Mouse (Mus musculus): ENCODE measurements around the gene Itga6. TPM values are rescaled to one million over a fixed set of nuclear protein-coding genes. Genes with fewer than 3 reads are reported as not detected.
"Not testable (repeated sequence)": the region's sequence is repeated elsewhere in the genome, so short reads cannot be mapped to it uniquely, and the experiment has no call there.

The Itga6 gene
- polyA plus RNA-seq, 1 experiment from 2014 or later: 22.3 TPM

DNA sequence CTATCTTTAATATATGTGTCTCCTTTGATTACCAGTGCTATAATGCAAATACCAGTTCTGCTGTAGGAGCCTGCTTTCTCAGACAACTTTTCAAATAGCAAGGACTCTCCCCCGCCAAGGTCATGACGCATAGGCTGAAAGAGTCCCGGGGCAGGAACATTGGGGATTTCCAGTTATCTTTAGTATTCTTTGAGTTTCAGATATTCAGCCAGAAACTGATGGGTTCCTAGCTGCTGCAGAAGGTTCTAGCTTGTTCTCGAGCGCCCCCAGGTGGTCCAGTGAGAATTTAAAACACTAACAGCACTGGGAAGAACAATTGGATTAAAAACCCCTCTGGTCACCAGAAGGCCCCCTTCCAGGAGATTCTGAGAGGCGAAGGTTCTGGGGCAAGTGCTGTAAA, 92.4 kb downstream of the Itga6 start:
- Histone ChIP-seq H3K9me3 (ENCODE audit: control insufficient read depth, low read length) (no peaks in the 10 kb centered on the region), H3K27ac (ENCODE audit: low read depth, low read length) (no peak overlapping the region), H3K4me3 (ENCODE audit: low read depth, low read length) (no peak overlapping the region), H3K9ac (ENCODE audit: low read depth, low read length) (no peak overlapping the region), H3K4me2 (no peak overlapping the region), H3K27me3 (replicated peaks; ENCODE audit: control insufficient read depth, insufficient read depth, low read length) (no peaks in the 10 kb centered on the region), H3K4me1 (replicated peaks; ENCODE audit: control insufficient read depth, insufficient read depth, low read length) (no peaks in the 10 kb centered on the region), H3K36me3 (ENCODE audit: control insufficient read depth, insufficient read depth, low read length) (no peaks in the 10 kb centered on the region)
- DNase-seq (ENCODE audit: low spot score) (peak; percentile 59), ATAC-seq (replicated peaks; ENCODE audit: low FRiP score) (no peak)
- WGBS: 32% methylated on average over 6 of the region's 6 CpGs

DNA sequence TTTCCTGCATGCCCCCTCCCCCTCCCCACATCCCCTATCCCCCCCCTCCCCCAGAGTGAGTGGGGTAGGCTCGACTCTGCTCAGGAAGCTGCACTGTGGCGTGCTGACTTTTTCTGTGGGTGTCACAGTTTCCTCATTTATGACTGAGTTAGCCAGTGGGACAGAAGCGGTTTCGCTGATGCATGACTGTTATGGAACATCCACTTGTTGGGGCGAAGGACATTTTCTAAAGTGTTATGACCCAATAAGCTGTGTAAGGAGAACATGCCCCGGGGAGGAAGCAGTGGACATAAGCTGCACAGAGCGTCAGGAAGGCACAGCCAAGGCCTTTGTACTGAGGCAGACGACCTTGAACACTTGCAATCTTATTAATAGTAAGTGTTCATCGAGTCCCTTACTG, 97.9 kb downstream of the Itga6 start:
- Histone ChIP-seq H3K27ac (ENCODE audit: low read depth, low read length) (no peak overlapping the region), H3K4me3 (ENCODE audit: low read depth, low read length) (no peak overlapping the region), H3K9me3 (ENCODE audit: control insufficient read depth, low read length) (no peaks in the 10 kb centered on the region), H3K27me3 (replicated peaks; ENCODE audit: control insufficient read depth, insufficient read depth, low read length) (no peaks in the 10 kb centered on the region), H3K4me1 (replicated peaks; ENCODE audit: control insufficient read depth, insufficient read depth, low read length) (no peaks in the 10 kb centered on the region), H3K4me2 (no peak overlapping the region), H3K36me3 (ENCODE audit: control insufficient read depth, insufficient read depth, low read length) (peaks cover 4% of the 10 kb centered on the region; the same call in 1 of the 2 replicates), H3K9ac (ENCODE audit: low read depth, low read length) (no peak overlapping the region)
- DNase-seq (ENCODE audit: low spot score) (no peak), ATAC-seq (replicated peaks; ENCODE audit: low FRiP score) (no peak)
- 76% methylated on average over 9 of the region's 9 CpGs for WGBS

DNA sequence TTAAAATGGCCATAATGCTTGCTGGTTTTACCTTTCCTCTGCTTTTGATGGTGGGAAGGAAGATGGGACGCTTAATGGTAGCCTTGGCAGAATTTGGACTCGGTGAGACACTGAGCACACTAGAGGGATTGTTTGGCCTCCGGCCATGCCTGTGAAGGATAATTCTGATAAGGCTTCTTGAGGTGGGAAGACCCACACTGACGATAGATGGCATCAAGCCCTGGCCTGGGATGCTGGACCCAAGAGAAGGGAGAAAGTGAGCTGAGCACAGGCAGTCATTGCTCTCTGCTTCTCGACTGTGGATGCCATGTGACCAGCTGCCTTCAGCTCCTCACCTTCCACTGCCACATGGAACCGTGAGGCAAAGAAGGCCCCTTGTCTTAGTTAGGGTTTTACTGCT, 99.5 kb downstream of the Itga6 start:
- DNase-seq (ENCODE audit: low spot score) (no peak), ATAC-seq (replicated peaks; ENCODE audit: low FRiP score) (no peak)
- Histone ChIP-seq H3K4me2 (no peak overlapping the region), H3K9ac (ENCODE audit: low read depth, low read length) (no peak overlapping the region), H3K9me3 (ENCODE audit: control insufficient read depth, low read length) (no peaks in the 10 kb centered on the region), H3K36me3 (ENCODE audit: control insufficient read depth, insufficient read depth, low read length) (peaks cover 4% of the 10 kb centered on the region; the same call in 1 of the 2 replicates), H3K4me1 (replicated peaks; ENCODE audit: control insufficient read depth, insufficient read depth, low read length) (no peaks in the 10 kb centered on the region), H3K4me3 (ENCODE audit: low read depth, low read length) (no peak overlapping the region), H3K27me3 (replicated peaks; ENCODE audit: control insufficient read depth, insufficient read depth, low read length) (no peaks in the 10 kb centered on the region), H3K27ac (ENCODE audit: low read depth, low read length) (no peak overlapping the region)
- 83% methylated on average over 6 of the region's 6 CpGs for WGBS

DNA sequence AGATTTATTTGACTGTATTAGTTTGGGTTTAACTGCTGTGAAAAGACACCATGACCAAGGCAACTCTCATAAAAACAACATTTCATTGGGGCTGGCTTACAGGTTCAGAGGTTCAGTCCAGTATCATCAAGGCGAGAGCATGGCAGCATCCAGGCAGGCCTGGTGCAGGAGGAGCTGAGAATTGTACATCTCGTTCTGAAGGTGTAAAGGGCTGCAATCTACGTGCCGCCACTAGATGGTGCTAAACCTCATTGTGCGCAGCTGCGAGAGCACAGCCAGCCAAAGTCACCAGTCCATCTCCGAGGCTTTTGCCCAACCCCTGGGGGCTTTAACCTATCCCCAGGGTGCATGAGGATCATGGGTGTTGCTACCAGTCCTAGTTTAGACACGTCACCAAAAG, 106.7 kb downstream of the Itga6 start:
- H3K4me1 ChIP-seq (replicated peaks; ENCODE audit: control insufficient read depth, insufficient read depth, low read length); ATAC-seq (replicated peaks; ENCODE audit: low FRiP score); H3K36me3 ChIP-seq (ENCODE audit: control insufficient read depth, insufficient read depth, low read length); H3K27me3 ChIP-seq (replicated peaks; ENCODE audit: control insufficient read depth, insufficient read depth, low read length); DNase-seq (ENCODE audit: low spot score); H3K9ac ChIP-seq (ENCODE audit: low read depth, low read length); H3K4me3 ChIP-seq (ENCODE audit: low read depth, low read length); H3K27ac ChIP-seq (ENCODE audit: low read depth, low read length); H3K4me2 ChIP-seq; H3K9me3 ChIP-seq (ENCODE audit: control insufficient read depth, low read length): not testable (repeated sequence)
- 6% methylated on average over 4 of the region's 8 CpGs for WGBS

DNA sequence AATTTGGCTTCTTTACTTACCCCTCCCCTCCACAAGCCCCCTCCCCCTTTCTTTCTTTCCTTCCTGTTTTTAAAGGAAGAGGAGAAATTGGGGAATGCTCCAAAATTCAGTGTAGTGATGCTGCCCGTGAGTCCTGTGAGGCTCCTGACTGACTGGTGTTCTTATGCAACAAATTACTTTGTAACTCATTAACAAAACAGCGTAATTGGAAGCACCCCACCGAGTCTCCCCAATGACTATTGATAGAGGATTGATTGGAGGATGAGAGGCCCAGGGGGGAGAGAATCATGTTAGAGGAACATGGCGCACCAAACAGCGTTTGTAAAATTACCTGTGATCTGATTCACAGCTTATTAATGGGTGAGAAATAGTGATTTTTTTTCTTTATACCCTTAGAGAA, 109.7 kb downstream of the Itga6 start:
- no peak for DNase-seq (ENCODE audit: low spot score)
- H3K9me3 ChIP-seq (ENCODE audit: control insufficient read depth, low read length): no peaks in the 10 kb centered on the region
- no peak for ATAC-seq (replicated peaks; ENCODE audit: low FRiP score)
- WGBS: 77% methylated on average over 5 of the region's 5 CpGs
- H3K9ac ChIP-seq (ENCODE audit: low read depth, low read length): no peak overlapping the region
- H3K27me3 ChIP-seq (replicated peaks; ENCODE audit: control insufficient read depth, insufficient read depth, low read length): no peaks in the 10 kb centered on the region
- H3K36me3 ChIP-seq (ENCODE audit: control insufficient read depth, insufficient read depth, low read length): no peaks in the 10 kb centered on the region
- H3K27ac ChIP-seq (ENCODE audit: low read depth, low read length): no peak overlapping the region
- H3K4me1 ChIP-seq (replicated peaks; ENCODE audit: control insufficient read depth, insufficient read depth, low read length): no peaks in the 10 kb centered on the region
- no peak overlapping the region for H3K4me2 ChIP-seq
- no peak overlapping the region for H3K4me3 ChIP-seq (ENCODE audit: low read depth, low read length)

DNA sequence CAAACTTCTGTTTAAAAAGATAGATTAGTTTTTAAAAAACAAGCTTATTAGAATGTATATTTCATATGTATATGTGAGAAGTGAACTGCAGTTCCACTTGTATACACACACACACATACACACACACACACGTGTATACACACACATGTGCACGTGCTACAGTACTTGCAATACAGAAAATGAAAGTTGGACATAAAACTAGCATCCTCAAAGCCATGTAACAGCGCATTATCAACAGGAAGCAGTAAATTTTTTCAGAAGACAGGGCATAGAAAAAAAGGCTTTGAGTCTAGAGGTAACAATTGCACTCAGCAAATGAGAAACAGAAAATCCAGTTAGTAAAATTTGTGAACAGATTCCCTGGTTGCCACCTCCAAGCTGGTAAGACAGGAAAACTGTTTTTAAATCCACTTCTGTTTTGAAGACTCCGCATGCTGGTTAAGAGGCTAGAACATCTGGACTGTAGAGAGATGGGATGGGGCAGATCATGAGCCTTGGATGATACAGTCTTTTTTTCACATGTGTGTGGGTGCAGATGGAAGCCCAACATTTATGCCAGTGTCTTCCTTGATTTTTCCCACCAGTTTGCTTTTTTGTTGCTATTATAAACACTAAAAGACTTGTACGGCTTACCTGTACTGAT, 118.2 kb downstream of the Itga6 start:
- 78% methylated on average over 5 of the region's 5 CpGs for WGBS
- no peak for ATAC-seq (replicated peaks; ENCODE audit: low FRiP score)
- Histone ChIP-seq H3K36me3 (ENCODE audit: control insufficient read depth, insufficient read depth, low read length) (no peaks in the 10 kb centered on the region), H3K4me1 (replicated peaks; ENCODE audit: control insufficient read depth, insufficient read depth, low read length) (no peaks in the 10 kb centered on the region), H3K4me2 (no peak overlapping the region), H3K9ac (ENCODE audit: low read depth, low read length) (no peak overlapping the region), H3K9me3 (ENCODE audit: control insufficient read depth, low read length) (no peaks in the 10 kb centered on the region), H3K4me3 (ENCODE audit: low read depth, low read length) (no peak overlapping the region), H3K27me3 (replicated peaks; ENCODE audit: control insufficient read depth, insufficient read depth, low read length) (no peaks in the 10 kb centered on the region), H3K27ac (ENCODE audit: low read depth, low read length) (no peak overlapping the region)
- DNase-seq (ENCODE audit: low spot score): no peak

DNA sequence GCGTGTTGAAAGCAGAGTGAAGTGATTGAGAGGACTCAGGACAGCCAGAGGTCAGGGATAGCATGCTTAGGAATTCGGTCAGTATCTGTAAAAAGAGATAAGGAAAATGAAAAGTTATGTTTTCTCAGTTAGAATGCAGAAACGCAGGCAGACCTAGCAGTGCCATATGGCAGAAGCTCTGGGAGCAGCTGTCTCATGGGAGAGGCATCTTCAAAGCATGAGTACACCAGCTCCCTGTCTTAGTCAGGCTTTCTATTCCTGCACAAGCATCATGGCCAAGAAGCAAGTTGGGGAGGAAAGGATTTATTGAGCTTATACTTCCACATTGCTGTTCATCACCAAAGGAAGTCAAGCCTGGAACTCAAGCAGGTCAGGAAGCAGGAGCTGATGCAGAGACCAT, 119.6 kb downstream of the Itga6 start:
- DNase-seq (ENCODE audit: low spot score): no peak
- H3K27me3 ChIP-seq (replicated peaks; ENCODE audit: control insufficient read depth, insufficient read depth, low read length): no peaks in the 10 kb centered on the region
- H3K4me2 ChIP-seq: no peak overlapping the region
- H3K36me3 ChIP-seq (ENCODE audit: control insufficient read depth, insufficient read depth, low read length): no peaks in the 10 kb centered on the region
- no peaks in the 10 kb centered on the region for H3K9me3 ChIP-seq (ENCODE audit: control insufficient read depth, low read length)
- no peak overlapping the region for H3K4me3 ChIP-seq (ENCODE audit: low read depth, low read length)
- H3K9ac ChIP-seq (ENCODE audit: low read depth, low read length): no peak overlapping the region
- H3K27ac ChIP-seq (ENCODE audit: low read depth, low read length): no peak overlapping the region
- no peaks in the 10 kb centered on the region for H3K4me1 ChIP-seq (replicated peaks; ENCODE audit: control insufficient read depth, insufficient read depth, low read length)
- ATAC-seq (replicated peaks; ENCODE audit: low FRiP score): no peak
- 36% methylated on average over 3 of the region's 3 CpGs for WGBS

DNA sequence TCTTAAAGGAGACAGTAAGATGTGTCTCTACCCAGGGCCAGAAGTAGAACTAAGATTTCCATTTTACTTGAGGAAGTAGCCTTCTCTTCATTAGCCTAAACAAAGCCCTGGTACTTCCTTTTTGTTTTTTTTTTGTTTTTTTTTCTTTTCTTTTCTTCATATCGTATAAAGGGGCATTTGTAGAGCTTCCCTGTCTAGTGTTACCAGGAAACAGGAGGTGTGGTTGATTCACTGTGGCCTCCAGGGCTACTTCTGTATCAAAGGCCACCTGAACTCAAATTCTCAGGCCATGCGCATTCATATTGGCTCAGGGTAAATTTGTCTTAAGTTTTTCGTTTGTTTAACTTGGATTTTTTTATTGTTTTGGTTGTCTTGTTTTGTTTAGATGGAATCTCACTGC, 120.5 kb downstream of the Itga6 start:
- no peaks in the 10 kb centered on the region for H3K4me1 ChIP-seq (replicated peaks; ENCODE audit: control insufficient read depth, insufficient read depth, low read length)
- H3K27ac ChIP-seq (ENCODE audit: low read depth, low read length): no peak overlapping the region
- ATAC-seq (replicated peaks; ENCODE audit: low FRiP score): no peak
- H3K36me3 ChIP-seq (ENCODE audit: control insufficient read depth, insufficient read depth, low read length): no peaks in the 10 kb centered on the region
- DNase-seq (ENCODE audit: low spot score): no peak
- no peaks in the 10 kb centered on the region for H3K9me3 ChIP-seq (ENCODE audit: control insufficient read depth, low read length)
- no peak overlapping the region for H3K9ac ChIP-seq (ENCODE audit: low read depth, low read length)
- no peaks in the 10 kb centered on the region for H3K27me3 ChIP-seq (replicated peaks; ENCODE audit: control insufficient read depth, insufficient read depth, low read length)
- H3K4me2 ChIP-seq: no peak overlapping the region
- H3K4me3 ChIP-seq (ENCODE audit: low read depth, low read length): no peak overlapping the region
- WGBS: 53% methylated on average over 3 of the region's 3 CpGs

DNA sequence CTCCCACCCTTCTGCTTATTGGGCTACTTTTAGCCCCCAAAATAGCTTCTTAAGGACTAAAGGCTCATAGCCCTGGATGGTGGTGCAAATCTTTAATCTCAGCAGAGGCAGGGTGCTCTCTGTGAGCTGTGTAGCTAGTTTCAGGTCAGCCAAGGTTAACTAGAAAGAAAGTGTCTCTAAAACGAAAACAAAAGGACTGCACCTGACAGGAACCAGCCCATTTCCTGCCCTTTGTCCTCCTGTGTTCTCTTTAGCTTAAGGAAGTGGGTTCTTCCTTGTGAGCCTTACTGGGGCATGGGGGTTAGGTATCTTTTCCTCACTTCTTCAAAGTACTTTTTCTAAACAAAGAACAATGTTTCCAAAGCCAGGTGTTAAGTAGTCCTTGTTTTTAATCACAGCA, 121.1 kb downstream of the Itga6 start:
- Histone ChIP-seq H3K4me2 (no peak overlapping the region), H3K27ac (ENCODE audit: low read depth, low read length) (no peak overlapping the region), H3K9ac (ENCODE audit: low read depth, low read length) (no peak overlapping the region), H3K9me3 (ENCODE audit: control insufficient read depth, low read length) (no peaks in the 10 kb centered on the region), H3K27me3 (replicated peaks; ENCODE audit: control insufficient read depth, insufficient read depth, low read length) (no peaks in the 10 kb centered on the region), H3K4me3 (ENCODE audit: low read depth, low read length) (no peak overlapping the region), H3K36me3 (ENCODE audit: control insufficient read depth, insufficient read depth, low read length) (no peaks in the 10 kb centered on the region), H3K4me1 (replicated peaks; ENCODE audit: control insufficient read depth, insufficient read depth, low read length) (no peaks in the 10 kb centered on the region)
- WGBS: 26% methylated on average over 1 of the region's 1 CpGs
- no peak for DNase-seq (ENCODE audit: low spot score)
- no peak for ATAC-seq (replicated peaks; ENCODE audit: low FRiP score)

All from liver, embryonic 11.5 days (tissue).